Mouse (Mus musculus) MEL (cell line): Measurements from ENCODE around the gene Gmds. TPM values are rescaled to one million over a fixed set of nuclear protein-coding genes. Genes with fewer than 3 reads are reported as not detected.

Experiments used
- DNase-seq: peaks from one replicate; pipeline ENCODE4 v3.0.0; 2011; ENCODE audit warnings: low read depth, low spot score
- H3K27ac ChIP-seq: 2 replicates; pipeline ENCODE4 v1.5.1; 2012; ENCODE audit warnings: low read depth, mild to moderate bottlenecking, control low read depth, low read length, moderate library complexity; ENCODE audit not compliant: control insufficient read depth
- H3K27me3 ChIP-seq, 2 experiments: fragments of 150-350 bp in 1 of 2; sonication (generic) in 1 of 2; 2 replicates each; pipeline ENCODE4 v1.6.1; 2012; ENCODE audit warnings: low read length in 2 of 2, mild to moderate bottlenecking in 2 of 2, improper control_type of control experiment in 1 of 2, moderate library complexity in 1 of 2; ENCODE audit not compliant: insufficient read depth in 2 of 2, control insufficient read depth in 1 of 2
- H3K36me3 ChIP-seq, 2 experiments: 2 replicates each; pipeline ENCODE4 v1.6.1; 2012 to 2014; ENCODE audit warnings: low read length in 2 of 2, improper control_type of control experiment in 1 of 2, inconsistent platforms in 1 of 2, mild to moderate bottlenecking in 1 of 2; ENCODE audit not compliant: insufficient read depth in 2 of 2, control insufficient read depth in 1 of 2
- H3K4me1 ChIP-seq, 2 experiments: fragments of 150-350 bp in 1 of 2; sonication (generic) in 1 of 2; 2 replicates each; pipeline ENCODE4 v1.6.1; 2012; ENCODE audit warnings: low read length in 2 of 2, improper control_type of control experiment in 1 of 2, mild to moderate bottlenecking in 1 of 2; ENCODE audit not compliant: insufficient read depth in 2 of 2, control insufficient read depth in 1 of 2
- H3K4me3 ChIP-seq, 2 experiments: fragments of 150-350 bp in 1 of 2; sonication (generic) in 1 of 2; 2 replicates each; pipeline ENCODE4 v1.5.1; 2012; ENCODE audit warnings: low read depth in 2 of 2, low read length in 2 of 2, mild to moderate bottlenecking in 2 of 2, moderate library complexity in 2 of 2, control low read depth in 1 of 2, improper control_type of control experiment in 1 of 2; ENCODE audit not compliant: control insufficient read depth in 1 of 2, insufficient read depth in 1 of 2
- H3K79me2 ChIP-seq: 2 replicates; pipeline ENCODE4 v1.6.1; 2012; ENCODE audit warnings: mild to moderate bottlenecking, low read length, moderate library complexity; ENCODE audit not compliant: control insufficient read depth, poor library complexity, insufficient read depth
- H3K9ac ChIP-seq: 2 replicates; pipeline ENCODE4 v1.6.1; 2012; ENCODE audit warnings: low read depth, mild to moderate bottlenecking, control low read depth, low read length, moderate library complexity; ENCODE audit not compliant: control insufficient read depth, poor library complexity, severe bottlenecking
- H3K9me3 ChIP-seq: fragments of 150-350 bp; sonication (generic); replicated peaks from 2 replicates; pipeline ENCODE4 v1.6.1; 2012; ENCODE audit warnings: mild to moderate bottlenecking, low read length, improper control_type of control experiment, moderate library complexity; ENCODE audit not compliant: insufficient read depth
- BHLHE40 ChIP-seq: IDR thresholded peaks from 2 replicates; pipeline ENCODE4 v1.6.1; 2012; ENCODE audit warnings: low read depth, mild to moderate bottlenecking, inconsistent platforms, low read length, improper control_type of control experiment, borderline replicate concordance
- CHD1 ChIP-seq: IDR thresholded peaks from 2 replicates; pipeline ENCODE4 v1.6.1; 2012; ENCODE audit warnings: low read depth, mild to moderate bottlenecking, inconsistent platforms, low read length, improper control_type of control experiment
- CHD2 ChIP-seq: IDR thresholded peaks from 2 replicates; pipeline ENCODE4 v1.6.1; 2011; ENCODE audit warnings: low read length, improper control_type of control experiment
- E2F4 ChIP-seq: IDR thresholded peaks from 2 replicates; pipeline ENCODE4 v1.6.1; 2011; ENCODE audit warnings: low read depth, low read length, improper control_type of control experiment, borderline replicate concordance
- ETS1 ChIP-seq: IDR thresholded peaks from 2 replicates; pipeline ENCODE4 v1.6.1; 2012; ENCODE audit warnings: low read depth, mild to moderate bottlenecking, inconsistent platforms, low read length, improper control_type of control experiment, moderate library complexity
- MAFK ChIP-seq: IDR thresholded peaks from 2 replicates; pipeline ENCODE4 v1.6.1; 2011; ENCODE audit warnings: low read depth, mild to moderate bottlenecking, low read length, improper control_type of control experiment, borderline replicate concordance
- MAZ ChIP-seq: IDR thresholded peaks from 2 replicates; pipeline ENCODE4 v1.6.1; 2012; ENCODE audit warnings: low read depth, mild to moderate bottlenecking, inconsistent platforms, low read length, improper control_type of control experiment
- MEF2A ChIP-seq: IDR thresholded peaks from 2 replicates; pipeline ENCODE4 v1.6.1; 2014; ENCODE audit warnings: low read depth, mild to moderate bottlenecking, inconsistent platforms, low read length, improper control_type of control experiment; ENCODE audit not compliant: poor library complexity, insufficient replicate concordance, severe bottlenecking; ENCODE audit errors: extremely low read depth
- MXI1 ChIP-seq: IDR thresholded peaks from 2 replicates; pipeline ENCODE4 v1.6.1; 2011; ENCODE audit warnings: mild to moderate bottlenecking, low read depth, low read length, improper control_type of control experiment
- MYB ChIP-seq: IDR thresholded peaks from 2 replicates; pipeline ENCODE4 v1.6.1; 2011; ENCODE audit warnings: mild to moderate bottlenecking, low read depth, low read length, improper control_type of control experiment
- POLR2A ChIP-seq, 2 experiments: IDR thresholded peaks; 2 replicates each; pipeline ENCODE4 v1.6.1; 2011 to 2012; ENCODE audit warnings: low read length in 2 of 2, mild to moderate bottlenecking in 2 of 2, control low read depth in 1 of 2, improper control_type of control experiment in 1 of 2, low read depth in 1 of 2, moderate library complexity in 1 of 2; ENCODE audit not compliant: control insufficient read depth in 1 of 2, insufficient read depth in 1 of 2, poor library complexity in 1 of 2
- POLR2AphosphoS2 ChIP-seq: IDR thresholded peaks from 2 replicates; pipeline ENCODE4 v1.6.1; 2011; ENCODE audit warnings: low read length, improper control_type of control experiment
- RAD21 ChIP-seq: IDR thresholded peaks from 2 replicates; pipeline ENCODE4 v1.6.1; 2011; ENCODE audit warnings: mild to moderate bottlenecking, low read depth, low read length, improper control_type of control experiment
- SMC3 ChIP-seq: IDR thresholded peaks from 2 replicates; pipeline ENCODE4 v1.6.1; 2011; ENCODE audit warnings: low read depth, low read length, improper control_type of control experiment
- TCF12 ChIP-seq: IDR thresholded peaks from 2 replicates; pipeline ENCODE4 v1.6.1; 2014; ENCODE audit warnings: low read depth, mild to moderate bottlenecking, inconsistent platforms, low read length, improper control_type of control experiment, moderate library complexity
- UBTF ChIP-seq: IDR thresholded peaks from 2 replicates; pipeline ENCODE4 v1.6.1; 2012; ENCODE audit warnings: low read depth, mild to moderate bottlenecking, inconsistent platforms, low read length, improper control_type of control experiment, moderate library complexity, borderline replicate concordance; ENCODE audit not compliant: insufficient read depth
- USF2 ChIP-seq, 2 experiments: IDR thresholded peaks; 2 replicates each; pipeline ENCODE4 v1.6.1; 2011 to 2012; ENCODE audit warnings: improper control_type of control experiment in 2 of 2, low read length in 2 of 2, borderline replicate concordance in 1 of 2, inconsistent platforms in 1 of 2, low read depth in 1 of 2, mild to moderate bottlenecking in 1 of 2; ENCODE audit not compliant: insufficient read depth in 1 of 2
- ZKSCAN1 ChIP-seq: IDR thresholded peaks from 2 replicates; pipeline ENCODE4 v1.6.1; 2012; ENCODE audit warnings: low read depth, mild to moderate bottlenecking, inconsistent platforms, low read length, improper control_type of control experiment, moderate library complexity
- ZMIZ1 ChIP-seq: IDR thresholded peaks from 2 replicates; pipeline ENCODE4 v1.6.1; 2012; ENCODE audit warnings: low read depth, mild to moderate bottlenecking, inconsistent platforms, low read length, improper control_type of control experiment, moderate library complexity
- polyA plus RNA-seq, 2 experiments: library from polyadenylated mRNA; stranded (reverse) in 1 of 2; unstranded in 1 of 2; fragments of >175 nt in 1 of 2; fragments of >200 nt in 1 of 2; gene quantifications; 2 replicates each; pipeline versions ENCODE4 v1.2.1 to v1.2.4; 2012; ENCODE audit warnings: low replicate concordance in 2 of 2, low read depth in 1 of 2; ENCODE audit not compliant: insufficient read length in 2 of 2, insufficient read depth in 1 of 2, missing spikeins in 1 of 2
- total RNA-seq: library from RNA; depleted of rRNA; stranded (reverse); fragments of 300-350 nt; gene quantifications from 2 replicates; pipeline ENCODE4 v1.2.3, GENCODE M21; 2012

Gene Gmds
- total and polyA plus RNA-seq, 3 experiments: 17.4 to 32.2 TPM; not detected in 1

GRCm38 (mm10) chr13:31992409-31993201 lies 345.9 kb downstream of the Gmds start:
- no peak overlapping the region for H3K9ac ChIP-seq
- TF ChIP-seq SMC3: no peak
- TF ChIP-seq E2F4: no peak
- no peak for TF ChIP-seq RAD21
- TF ChIP-seq MEF2A: no peak
- TF ChIP-seq MYB: no peak
- TF ChIP-seq MAZ: no peak
- TF ChIP-seq ETS1: no peak
- TF ChIP-seq POLR2A (IDR thresholded peaks at IDR 0.05; ENCODE audit: control insufficient read depth in 1 of 2, insufficient read depth in 1 of 2, low read depth in 1 of 2, low read length in 2 of 2, poor library complexity in 1 of 2): no peak
- TF ChIP-seq MXI1: no peak
- TF ChIP-seq TCF12: no peak
- no peak for TF ChIP-seq USF2 (IDR thresholded peaks at IDR 0.05; ENCODE audit: borderline replicate concordance in 1 of 2, insufficient read depth in 1 of 2, low read depth in 1 of 2, low read length in 2 of 2)
- no peak for TF ChIP-seq MAFK
- TF ChIP-seq UBTF: no peak
- TF ChIP-seq POLR2AphosphoS2: no peak
- TF ChIP-seq ZMIZ1: no peak
- no peak for TF ChIP-seq CHD1
- no peak for TF ChIP-seq CHD2
- TF ChIP-seq ZKSCAN1: no peak
- TF ChIP-seq BHLHE40: no peak
- H3K79me2 ChIP-seq: no peaks in the 10 kb centered on the region
- H3K4me1 ChIP-seq: peaks cover 4 to 5% of the 10 kb centered on the region in 2 experiments; a peak in 3 of 4 replicates
- DNase-seq: peak; percentile 8
- H3K27ac ChIP-seq: no peak overlapping the region
- peaks cover 0 to 6% of the 10 kb centered on the region in 2 experiments; a peak in 1 of 4 replicates for H3K36me3 ChIP-seq
- no peaks in the 10 kb centered on the region for H3K27me3 ChIP-seq
- H3K9me3 ChIP-seq: no peaks in the 10 kb centered on the region
- H3K4me3 ChIP-seq: no peak overlapping the region

- DNase-seq: no peak
- Histone ChIP-seq H3K79me2 (no peaks in the 10 kb centered on the region), H3K36me3 (no peaks in the 10 kb centered on the region), H3K9me3 (no peaks in the 10 kb centered on the region), H3K27me3 (no peaks in the 10 kb centered on the region), H3K9ac (no peak overlapping the region), H3K27ac (no peak overlapping the region), H3K4me3 (no peak overlapping the region), H3K4me1 (no peaks in the 10 kb centered on the region)
- TF ChIP-seq POLR2AphosphoS2: no peak
Observed at GRCm38 (mm10) chr13:31981198-31981597, 357.3 kb downstream of the Gmds start.
